15 mouse cellular contexts compared by ENCODE assay signal in the genomic region with DNA sequence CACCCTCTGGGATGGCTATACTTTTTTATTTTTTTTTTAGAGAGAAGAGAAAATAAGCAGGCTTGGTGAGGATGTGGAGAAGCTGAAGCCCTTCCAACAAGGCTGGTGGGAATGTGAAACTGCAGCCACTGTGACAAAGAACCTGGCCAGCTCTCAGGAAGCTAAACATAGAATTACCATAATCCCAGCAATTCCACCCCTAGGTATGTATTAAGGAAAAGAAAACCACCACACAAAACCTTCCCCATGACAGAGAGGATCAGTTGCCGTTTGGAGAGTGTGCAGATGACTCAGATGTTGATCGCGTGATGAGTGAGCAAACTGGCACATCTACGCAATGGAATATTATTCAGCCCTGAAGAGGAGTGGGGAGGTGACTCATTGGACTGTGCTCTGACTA.
A peak's percentile ranks its signal among the peaks of the same experiment; 100 is the strongest.
DNase-seq lines count a peak whose midpoint lies in the region.
"Had no signal": no experiment of that assay in that cellular context is flagged by ENCODE, and none has a peak within 500 bp of the region (broad histone marks: within the 10 kb centered on the region; RNA-seq: fewer than 3 reads in every experiment).

No protein-coding gene starts in this region.

- peak; percentile 4 for DNase-seq in heart, postnatal 4 days
- no peak for DNase-seq in heart, adult 18-20 months
- DNase-seq in 3T3-L1 (ENCODE audit: low read depth, low spot score) (peak; percentile 74), adipocyte (ENCODE audit: low spot score) (no peak)
- peak; percentile 49 for DNase-seq in brain, adult 2 months (ENCODE audit: low read depth, low spot score)
- DNase-seq in natural killer cell, adult 2 months (ENCODE audit: low spot score in 2 of 2), result no peak
- no peak for DNase-seq in cerebellum, adult 9-10 months
- DNase-seq: adrenal gland, adult 8-10 months; adrenal gland, postnatal 25 days; cerebellum, adult 18-20 months; cerebellum, adult 9-11 months; cerebellum, postnatal 25 days; forebrain, postnatal 0 days; gastrocnemius, postnatal 10 days; gastrocnemius, postnatal 36 days had no signal

Comparison
In these comparisons a context has a peak if more than half of its experiments do, and no peak if none do; other contexts are left out.
1. DNase-seq: peak in heart, postnatal 4 days (single experiment), 3T3-L1 (single experiment) and brain, adult 2 months (single experiment); none in heart, adult 18-20 months (0 of 2), adipocyte (single experiment), natural killer cell, adult 2 months (0 of 2) and cerebellum, adult 9-10 months (single experiment).